Mouse (Mus musculus) retina, postnatal 1 day (tissue): ENCODE results near the gene Dnaja3.
A peak's percentile ranks its signal among the peaks of the same experiment; 100 is the strongest.

Experiments
- DNase-seq: peaks from one replicate; pipeline ENCODE4 v3.0.0-alpha.2; 2012

The Dnaja3 gene

DNA sequence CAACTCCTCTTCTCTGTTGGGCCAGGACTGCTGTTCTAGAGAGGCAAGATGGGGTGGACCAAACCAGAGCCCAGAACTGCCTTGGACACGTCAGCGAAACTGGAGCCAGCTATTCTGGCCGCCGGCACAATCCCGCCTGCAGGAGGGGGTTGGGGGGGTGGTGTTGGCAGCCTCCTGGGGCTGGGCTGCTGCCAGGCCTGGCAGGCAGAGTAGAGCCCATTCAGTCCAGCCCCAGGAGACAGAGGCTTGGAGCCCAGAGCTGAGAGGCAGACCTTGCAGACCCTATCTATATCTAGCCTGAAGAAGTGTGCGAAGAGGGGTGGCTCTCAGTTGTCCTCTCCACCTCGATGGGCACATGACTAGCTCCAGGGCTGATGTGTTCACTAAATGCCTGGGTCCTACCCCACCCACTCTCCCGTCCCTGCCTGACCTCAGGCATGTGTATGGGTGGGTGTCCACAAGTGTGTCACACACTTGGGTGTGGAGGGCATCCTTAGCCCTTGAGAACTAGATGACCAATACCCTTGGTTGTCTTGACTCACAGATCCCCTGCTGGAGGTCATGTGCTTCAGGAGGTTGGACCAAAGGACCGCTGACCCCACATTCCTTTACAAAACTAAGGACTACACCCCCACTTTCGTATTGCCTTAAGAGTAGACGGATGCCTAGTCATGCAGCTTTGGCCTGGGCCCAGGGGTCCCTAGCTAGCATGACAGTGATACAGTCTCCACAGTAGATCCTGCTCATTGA lies 4.1 kb downstream of the Dnaja3 start:
- no peak for DNase-seq

- DNase-seq: no peak
Observed at GRCm38 (mm10) chr16:4645867-4646266, 6.1 kb downstream of the Dnaja3 start.

DNA sequence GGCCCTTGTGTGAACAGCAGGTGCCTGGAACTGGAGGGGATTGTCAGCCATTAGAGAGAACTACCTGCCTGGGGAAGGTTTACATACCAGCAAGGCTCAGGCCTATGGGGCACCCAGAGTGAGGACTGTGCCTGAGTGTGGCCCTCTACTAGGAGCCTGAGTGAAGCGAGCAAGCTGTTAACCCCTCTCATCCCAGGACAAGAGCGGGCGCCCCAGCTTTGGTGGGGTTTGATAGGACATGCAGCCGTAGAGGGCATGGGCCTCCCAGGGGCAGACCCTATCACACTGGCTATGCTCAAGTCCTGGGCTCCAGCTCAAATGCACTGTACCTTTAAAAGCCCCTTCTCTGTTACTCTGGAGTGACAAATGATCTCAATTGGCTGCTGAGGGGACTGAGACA lies 7.0 kb downstream of the Dnaja3 start:
- peak; percentile 45 for DNase-seq

GRCm38 (mm10) chr16:4647651-4648141 lies 7.9 kb downstream of the Dnaja3 start:
- DNase-seq: peak; percentile 29

DNA sequence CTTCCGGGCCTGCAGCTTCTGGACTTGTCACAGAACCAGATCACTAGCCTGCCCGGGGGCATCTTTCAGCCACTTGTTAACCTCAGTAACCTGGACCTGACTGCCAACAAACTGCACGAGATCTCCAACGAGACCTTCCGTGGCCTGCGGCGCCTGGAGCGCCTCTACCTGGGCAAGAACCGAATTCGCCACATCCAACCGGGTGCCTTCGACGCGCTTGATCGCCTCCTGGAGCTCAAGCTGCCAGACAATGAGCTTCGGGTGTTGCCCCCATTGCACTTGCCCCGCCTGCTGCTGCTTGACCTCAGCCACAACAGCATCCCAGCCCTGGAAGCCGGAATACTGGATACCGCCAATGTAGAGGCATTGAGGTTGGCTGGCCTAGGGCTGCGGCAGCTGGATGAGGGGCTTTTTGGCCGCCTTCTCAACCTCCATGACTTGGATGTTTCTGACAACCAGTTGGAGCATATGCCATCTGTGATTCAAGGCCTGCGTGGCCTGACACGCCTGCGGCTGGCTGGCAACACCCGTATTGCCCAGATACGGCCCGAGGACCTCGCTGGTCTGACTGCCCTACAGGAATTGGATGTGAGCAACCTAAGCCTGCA lies 8.7 kb downstream of the Dnaja3 start:
- peak; percentile 40 for DNase-seq

DNA sequence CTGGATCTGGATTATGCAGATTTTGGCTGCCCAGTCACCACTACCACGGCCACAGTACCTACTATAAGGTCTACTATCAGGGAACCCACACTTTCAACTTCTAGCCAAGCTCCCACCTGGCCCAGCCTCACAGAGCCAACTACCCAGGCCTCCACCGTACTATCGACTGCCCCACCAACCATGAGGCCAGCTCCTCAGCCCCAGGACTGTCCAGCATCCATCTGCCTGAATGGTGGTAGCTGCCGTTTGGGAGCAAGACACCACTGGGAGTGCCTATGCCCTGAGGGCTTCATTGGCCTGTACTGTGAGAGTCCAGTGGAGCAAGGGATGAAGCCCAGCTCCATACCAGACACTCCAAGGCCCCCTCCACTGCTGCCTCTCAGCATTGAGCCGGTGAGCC lies 9.4 kb downstream of the Dnaja3 start:
- DNase-seq: no peak

- DNase-seq: no peak
Observed at GRCm38 (mm10) chr16:4649692-4650091, 9.9 kb downstream of the Dnaja3 start.

DNA sequence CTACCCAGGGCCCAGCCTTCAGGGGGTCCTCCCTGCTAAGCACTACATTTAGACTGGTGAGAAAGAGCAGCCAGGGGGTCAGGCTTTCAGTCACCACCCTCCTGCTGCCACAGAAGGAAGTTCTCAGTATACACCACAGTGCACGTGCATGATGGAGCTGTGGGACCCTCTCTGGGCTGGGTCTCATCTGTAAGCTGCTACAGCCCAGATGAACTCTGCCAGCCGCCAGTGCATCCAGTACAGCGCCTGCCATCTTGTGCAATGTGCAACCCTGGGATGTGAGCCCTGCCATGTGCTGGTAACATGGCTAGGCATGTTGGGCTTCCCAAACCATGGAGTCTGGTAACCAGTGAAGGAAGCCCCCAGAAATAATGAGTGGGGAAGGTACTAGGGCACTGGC lies 10.4 kb downstream of the Dnaja3 start:
- no peak for DNase-seq

DNA sequence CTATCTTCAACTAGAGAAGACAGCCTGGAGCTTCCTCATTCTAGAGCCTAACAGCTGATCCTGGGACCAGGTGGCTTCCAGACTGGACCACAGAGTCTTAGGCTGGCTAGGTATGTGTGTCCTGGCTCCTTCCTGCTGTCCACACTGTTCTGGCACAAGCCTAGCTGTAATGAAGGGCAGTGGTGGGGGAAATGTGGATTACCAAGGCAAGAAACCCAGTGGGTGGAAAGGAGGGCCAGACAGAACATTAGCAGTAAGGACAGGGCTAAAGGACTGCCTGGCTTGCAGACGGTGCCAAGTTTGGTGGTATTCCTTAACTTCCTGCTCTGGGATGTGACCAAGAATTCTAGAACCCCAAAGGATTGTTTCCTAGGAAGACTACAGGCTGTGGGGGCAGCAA lies 11.3 kb downstream of the Dnaja3 start:
- DNase-seq: no peak

- no peak for DNase-seq
Observed at GRCm38 (mm10) chr16:4651624-4652023, 11.8 kb downstream of the Dnaja3 start.

- DNase-seq: no peak
Observed at GRCm38 (mm10) chr16:4652707-4653416, 13.1 kb downstream of the Dnaja3 start.

GRCm38 (mm10) chr16:4654706-4655105 lies 14.9 kb downstream of the Dnaja3 start:
- DNase-seq: no peak

- DNase-seq: peak; percentile 30
Observed at GRCm38 (mm10) chr16:4655251-4655734, 15.5 kb downstream of the Dnaja3 start.

- peak; percentile 90 for DNase-seq
Observed at GRCm38 (mm10) chr16:4655764-4656570, 16.2 kb downstream of the Dnaja3 start.

GRCm38 (mm10) chr16:4656571-4657081 lies 16.8 kb downstream of the Dnaja3 start:
- DNase-seq: no peak

- peak; percentile 77 for DNase-seq
Observed at GRCm38 (mm10) chr16:4658781-4659245, 19.0 kb downstream of the Dnaja3 start.

DNA sequence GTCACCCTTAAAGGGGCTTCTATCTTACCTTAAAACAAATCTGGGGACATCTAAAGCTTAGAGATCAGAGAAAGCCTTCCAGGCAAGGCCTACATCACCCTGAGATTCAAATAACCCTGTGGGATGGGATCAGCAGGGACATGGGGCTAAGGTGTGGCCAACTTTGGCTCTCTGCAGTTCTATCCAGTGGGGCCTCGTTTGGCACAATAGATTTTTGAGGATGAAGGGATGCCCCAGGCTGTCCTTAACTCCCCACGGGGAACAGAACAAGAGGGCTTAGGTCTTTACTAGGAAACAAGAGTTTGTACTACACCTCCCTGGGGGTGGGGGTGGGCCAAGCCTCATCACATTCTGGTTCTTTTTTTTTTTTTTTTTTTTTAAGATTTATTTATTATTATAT lies 19.5 kb downstream of the Dnaja3 start:
- no peak for DNase-seq

DNA sequence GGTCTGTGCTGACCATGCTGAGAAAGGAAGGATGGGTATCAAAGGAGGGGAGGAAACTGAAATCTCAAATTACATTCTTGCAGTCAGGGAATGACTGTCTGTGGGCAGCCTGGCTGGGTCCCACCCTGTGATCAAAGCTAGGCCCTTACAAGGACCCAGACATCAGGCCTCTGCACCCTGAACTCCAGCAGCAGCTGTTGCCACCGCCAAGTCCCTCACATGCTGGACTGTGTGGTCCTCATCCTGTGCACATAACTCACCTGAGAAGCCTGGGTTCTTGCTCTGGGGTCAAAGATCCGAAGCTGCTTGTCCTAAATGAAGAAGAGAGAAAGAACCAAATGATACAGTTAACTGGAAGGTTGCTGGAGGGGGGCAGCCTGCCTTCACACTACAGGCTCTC lies 21.8 kb downstream of the Dnaja3 start:
- DNase-seq: no peak

GRCm38 (mm10) chr16:4663806-4664205 lies 24.0 kb downstream of the Dnaja3 start:
- no peak for DNase-seq

DNA sequence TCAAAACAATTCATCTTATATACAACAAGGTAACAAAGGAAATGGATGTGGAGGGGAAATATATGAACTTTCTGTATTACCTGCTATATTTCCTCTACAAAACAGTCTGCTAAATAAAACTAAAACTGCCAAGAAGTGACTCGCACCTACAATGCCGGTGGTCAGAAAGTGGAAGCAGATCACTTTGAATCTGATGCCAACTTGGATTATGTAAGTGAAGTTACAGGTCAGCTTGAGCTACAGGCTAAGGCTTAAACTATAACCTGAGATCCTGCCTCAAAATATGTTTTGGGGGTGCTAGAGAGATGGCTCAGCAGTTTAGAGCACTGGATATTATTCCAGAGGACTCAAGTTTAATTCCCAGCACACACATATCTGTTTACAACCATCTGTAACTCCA lies 25.9 kb downstream of the Dnaja3 start:
- no peak for DNase-seq

GRCm38 (mm10) chr16:4667190-4667808 lies 27.5 kb downstream of the Dnaja3 start:
- DNase-seq: peak; percentile 89

DNA sequence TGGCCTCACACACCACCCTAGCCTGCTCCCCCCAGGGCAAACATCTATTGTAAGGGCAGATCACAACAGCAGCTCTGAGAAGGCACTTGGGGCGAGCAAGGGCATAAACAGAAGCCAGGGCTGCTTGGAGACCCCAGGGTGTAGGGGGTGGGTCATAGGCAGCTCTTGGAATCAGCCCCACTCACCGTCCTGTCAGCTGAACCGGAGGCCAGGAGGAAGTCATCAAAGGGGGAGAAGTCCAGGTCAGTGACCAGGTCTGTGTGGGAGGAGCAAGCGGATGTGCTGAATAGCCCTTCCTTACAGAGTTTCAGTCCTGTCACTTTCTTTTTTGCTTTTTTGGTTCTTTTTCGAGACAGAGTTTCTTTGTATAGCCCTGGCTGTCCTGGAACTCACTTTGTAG lies 30.5 kb downstream of the Dnaja3 start:
- no peak for DNase-seq
